In genomic region chr13:23750839-23751477, GRCm38 (mm10) we compare ENCODE assay signal across 8 mouse cellular contexts. TPM values are rescaled to one million over a fixed set of nuclear protein-coding genes. Genes with fewer than 3 reads are reported as not detected.
DNase-seq lines count a peak whose midpoint lies in the region; ATAC-seq and TF ChIP-seq lines count a peak whose summit lies in the region.
"Not testable (repeated sequence)": the region's sequence is repeated elsewhere in the genome, so short reads cannot be mapped to it uniquely, and the experiment has no call there.

TSS of gene Hist1h2ab (plus strand) at chr13:23751126.

- ATAC-seq in frontal cortex, adult (ENCODE audit: low TSS enrichment), result peak; percentile 73
- ATAC-seq in hindbrain, embryonic 13.5 days (ENCODE audit: low FRiP score), result peak; percentile 62
- ATAC-seq in lung, postnatal 0 days, result peak; percentile 45
- ATAC-seq in neural tube, embryonic 15.5 days (ENCODE audit: low FRiP score), result peak; percentile 65

- H3K27me3 ChIP-seq in hindbrain, embryonic 13.5 days; lung, postnatal 0 days (replicated peaks; ENCODE audit: insufficient read depth, low read length); neural tube, embryonic 15.5 days (replicated peaks): not testable (repeated sequence)

- not testable (repeated sequence) for H3K9me3 ChIP-seq in hindbrain, embryonic 13.5 days; lung, postnatal 0 days (ENCODE audit: low read length); neural tube, embryonic 15.5 days (replicated peaks)

- peak within 1 kb of the TSS; percentile 94 for H3K27ac ChIP-seq in hindbrain, embryonic 13.5 days
- peak within 1 kb of the TSS; percentile 89 for H3K27ac ChIP-seq in lung, postnatal 0 days (ENCODE audit: low read length)
- H3K27ac ChIP-seq in neural tube, embryonic 15.5 days (replicated peaks), result peak within 1 kb of the TSS; percentile 93

- peak within 1 kb of the TSS; percentile 69 for H3K4me2 ChIP-seq in hindbrain, embryonic 13.5 days
- peak within 1 kb of the TSS; percentile 62 for H3K4me2 ChIP-seq in lung, postnatal 0 days (replicated peaks; ENCODE audit: low read depth, low read length)
- H3K4me2 ChIP-seq in neural tube, embryonic 15.5 days, result peak within 1 kb of the TSS; percentile 81

- 0 out of 2 replicates have a peak, but pooled peaks have one; percentile 16 for TF ChIP-seq CTCF in lung, postnatal 0 days (IDR thresholded peaks at IDR 0.05)

- peak; percentile 65 for DNase-seq in NIH3T3 (ENCODE audit: low read depth)
- peak; percentile 56 to 63 for DNase-seq in cerebellum, postnatal 10 days
- not testable (repeated sequence) for DNase-seq in layer of hippocampus, postnatal 25 days (ENCODE audit: extremely low spot score in 1 of 2, low spot score in 1 of 2)
- peak; percentile 93 for DNase-seq in lung, postnatal 0 days (ENCODE audit: low spot score)
- DNase-seq in thymus, postnatal 0 days (ENCODE audit: low spot score), result peak; percentile 86

- peak within 1 kb of the TSS; percentile 44 for H3K4me3 ChIP-seq in hindbrain, embryonic 13.5 days
- H3K4me3 ChIP-seq in lung, postnatal 0 days (ENCODE audit: low read depth, low read length), result peak within 1 kb of the TSS; percentile 31
- H3K4me3 ChIP-seq in neural tube, embryonic 15.5 days (replicated peaks), result peak within 1 kb of the TSS; percentile 46

- H3K9ac ChIP-seq in hindbrain, embryonic 13.5 days, result peak within 1 kb of the TSS; percentile 67; the same call in 1 of the 2 replicates
- H3K9ac ChIP-seq in lung, postnatal 0 days (replicated peaks; ENCODE audit: low read depth), result not testable (repeated sequence)
- H3K9ac ChIP-seq in neural tube, embryonic 15.5 days (replicated peaks), result peak within 1 kb of the TSS; percentile 52

- under 1% methylated on average over 32 of the region's 47 CpGs for WGBS in hindbrain, embryonic 13.5 days
- WGBS in lung, postnatal 0 days, result under 1% methylated on average over 25 of the region's 47 CpGs
- WGBS in neural tube, embryonic 15.5 days, result 2% methylated on average over 28 of the region's 47 CpGs

- TF ChIP-seq EP300 in lung, postnatal 0 days (IDR thresholded peaks at IDR 0.05), result peak; percentile 64

- peaks cover 16% of the 10 kb centered on the region for H3K4me1 ChIP-seq in hindbrain, embryonic 13.5 days (replicated peaks)
- not testable (repeated sequence) for H3K4me1 ChIP-seq in lung, postnatal 0 days (ENCODE audit: insufficient read depth, low read depth, low read length)
- H3K4me1 ChIP-seq in neural tube, embryonic 15.5 days, result peaks cover 19% of the 10 kb centered on the region

- H3K36me3 ChIP-seq in hindbrain, embryonic 13.5 days; lung, postnatal 0 days (ENCODE audit: insufficient read depth, low read length); neural tube, embryonic 15.5 days: not testable (repeated sequence)

RNA-seq across cellular contexts. Expression of gene Hist1h2ab, which starts in this region (rescaled TPM):
- polyA plus RNA-seq in hindbrain, embryonic 13.5 days (2015; fragmentation: Nextera tagmentation; extraction: Ambion mirVana), result 10.5 and 12.7 TPM in 2 replicates
- 10 to 100 TPM; 24.8 to 42.0 TPM for total RNA-seq in layer of hippocampus, postnatal 25 days (2021)
- 5.3 and 6.1 TPM in 2 replicates for polyA plus RNA-seq in lung, postnatal 0 days (2015; fragmentation: Nextera tagmentation; extraction: Ambion mirVana)
- 3.0 and 12.1 TPM in 2 replicates for polyA plus RNA-seq in neural tube, embryonic 15.5 days (2015; fragmentation: Nextera tagmentation; extraction: Ambion mirVana)
- polyA plus RNA-seq in thymus, postnatal 0 days (2015; fragmentation: Nextera tagmentation; extraction: Ambion mirVana), result 144 and 155 TPM in 2 replicates

Comparison
In these comparisons a context has a peak if more than half of its experiments do, and no peak if none do; other contexts are left out.
1. RNA of gene Hist1h2ab (polyA plus RNA-seq): 144 to 155 TPM in thymus, postnatal 0 days; 10.5 to 12.7 TPM in hindbrain, embryonic 13.5 days, 5.3 to 6.1 TPM in lung, postnatal 0 days and 3.0 to 12.1 TPM in neural tube, embryonic 15.5 days; every median in the first group is over 10 times any median in the second.
2. Peak in every context shown above with its lines, with median percentiles within 50 percentile points of each other: ATAC-seq, H3K27ac ChIP-seq, H3K4me2 ChIP-seq and H3K4me3 ChIP-seq.